Mouse (Mus musculus): ENCODE data around the gene Carmil2.

Gene Carmil2

GRCm38 (mm10) chr8:105727397-105728124 lies 41.5 kb downstream of the Carmil2 start:
- no peak for DNase-seq

GRCm38 (mm10) chr8:105732186-105732585 lies 46.1 kb downstream of the Carmil2 start:
- DNase-seq: no peak

DNA sequence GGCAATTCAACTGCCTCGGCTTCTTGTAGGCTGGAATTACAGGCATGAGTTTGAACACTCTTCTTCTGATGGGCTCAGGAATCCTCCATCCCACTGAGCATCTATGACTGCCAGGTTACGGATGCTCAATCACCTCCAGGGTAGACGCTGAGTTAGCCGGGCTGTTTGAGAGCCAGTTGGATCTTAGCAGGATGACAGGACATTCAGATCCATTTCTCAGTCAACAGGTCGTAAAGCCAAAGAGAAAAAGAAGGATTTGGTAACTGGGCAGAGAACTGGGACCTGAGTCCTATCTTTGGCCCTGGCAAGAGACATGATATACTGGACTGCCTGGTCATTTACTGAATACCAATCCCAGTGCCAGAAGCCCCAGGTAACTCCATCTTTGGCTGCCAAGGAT lies 53.1 kb downstream of the Carmil2 start:
- no peak for DNase-seq

DNA sequence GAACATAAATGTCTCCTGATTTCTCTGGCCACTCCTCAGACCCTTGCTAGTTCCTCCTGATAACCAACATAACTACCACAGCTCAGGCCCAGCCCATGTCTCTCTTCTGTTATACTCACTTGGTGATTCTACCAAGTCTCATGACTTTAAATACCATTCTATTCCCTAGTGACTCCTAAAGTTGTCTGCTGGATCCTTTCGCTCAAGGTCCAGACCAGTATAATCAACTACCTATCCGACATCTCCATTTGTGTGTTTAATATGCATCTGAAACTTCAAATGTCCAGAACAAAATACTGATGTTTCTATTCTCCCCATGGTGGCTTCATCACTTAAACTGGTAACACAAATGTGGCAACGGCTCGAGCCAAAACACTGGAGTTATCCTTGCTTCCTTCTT lies 57.2 kb downstream of the Carmil2 start:
- DNase-seq: no peak
